Mouse (Mus musculus) midbrain, embryonic 16.5 days (tissue): ENCODE measurements around the gene Rln3. TPM values are rescaled to one million over a fixed set of nuclear protein-coding genes. Genes with fewer than 3 reads are reported as not detected.
A peak's percentile ranks its signal among the peaks of the same experiment; 100 is the strongest.

Experiments used
- ATAC-seq: fragments of 200-750 bp; cut with Nextera tagmentation; 2 replicates; pipeline ENCODE4 v1.8.0; 2017; ENCODE audit warnings: moderate TSS enrichment
- H3K27ac ChIP-seq: fragments of 300-500 bp; sonication (generic); 2 replicates; pipeline ENCODE4 v1.5.1; 2014; ENCODE audit warnings: mild to moderate bottlenecking, low read length, mixed read lengths
- H3K27me3 ChIP-seq: fragments of 300-500 bp; sonication (generic); 2 replicates; pipeline ENCODE4 v1.6.1; 2014; ENCODE audit warnings: low read depth, low read length, mixed read lengths; ENCODE audit not compliant: control insufficient read depth, insufficient read depth
- H3K36me3 ChIP-seq: fragments of 300-500 bp; sonication (generic); 2 replicates; pipeline ENCODE4 v1.6.1; 2014; ENCODE audit warnings: mild to moderate bottlenecking, low read length, moderate library complexity, mixed read lengths; ENCODE audit not compliant: control insufficient read depth, insufficient read depth
- H3K4me1 ChIP-seq: fragments of 300-500 bp; sonication (generic); 2 replicates; pipeline ENCODE4 v1.6.1; 2014; ENCODE audit warnings: mild to moderate bottlenecking, low read length, mixed read lengths; ENCODE audit not compliant: control insufficient read depth, insufficient read depth
- H3K4me2 ChIP-seq: fragments of 300-500 bp; sonication (generic); 2 replicates; pipeline ENCODE4 v1.6.1; 2014; ENCODE audit warnings: mild to moderate bottlenecking, low read length, mixed read lengths
- H3K4me3 ChIP-seq: fragments of 300-500 bp; sonication (generic); 2 replicates; pipeline ENCODE4 v1.5.1; 2014; ENCODE audit warnings: low read depth, mild to moderate bottlenecking, low read length, moderate library complexity, mixed read lengths
- H3K9ac ChIP-seq: fragments of 300-500 bp; sonication (generic); 2 replicates; pipeline ENCODE4 v1.6.1; 2014; ENCODE audit warnings: low read depth, low read length, mixed read lengths
- H3K9me3 ChIP-seq: fragments of 300-500 bp; sonication (generic); replicated peaks from 2 replicates; pipeline ENCODE4 v1.6.1; 2014; ENCODE audit warnings: mild to moderate bottlenecking, low read length, mixed read lengths; ENCODE audit not compliant: control insufficient read depth, poor library complexity, severe bottlenecking
- WGBS: fragments of 180-500 bp; shearing (Covaris S2); extraction: QIAGEN DNeasy Blood & Tissue Kit; methylation state at CpG from one replicate; pipeline ENCODE4 v1.1.7; 2014; 5-methylcytosine and 5-hydroxymethylcytosine counted together
- polyA plus RNA-seq: library from polyadenylated mRNA; unstranded; fragments of >200 nt; fragmentation: Nextera tagmentation; extraction: Ambion mirVana; gene quantifications from 2 replicates; pipeline ENCODE4 v1.2.1, GENCODE M21; 2015

Gene Rln3
- polyA plus RNA-seq, 1 experiment from 2014 or later = 1.9 TPM

DNA sequence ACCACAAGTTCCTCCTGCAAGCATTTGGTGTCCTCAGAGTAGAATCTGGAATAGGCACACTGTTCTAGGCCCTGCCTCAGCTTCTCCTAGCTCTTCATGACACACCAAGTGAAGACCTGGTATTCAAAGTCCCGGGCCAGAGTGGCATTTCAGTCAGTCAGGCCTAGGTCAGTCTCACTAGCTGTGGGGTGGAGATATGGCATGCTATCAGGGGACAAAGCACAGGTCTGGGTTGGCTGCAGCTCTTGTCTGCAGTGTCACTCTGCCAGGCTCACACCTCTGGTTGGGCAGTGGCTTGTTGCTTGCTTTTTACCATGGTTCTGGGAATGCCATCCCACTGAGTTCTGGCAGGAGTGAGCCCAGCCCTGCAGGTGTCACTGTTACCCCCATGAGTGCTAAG is 31.6 kb upstream of the Rln3 start:
- Histone ChIP-seq H3K36me3 (peaks cover 31% of the 10 kb centered on the region), H3K27me3 (no peaks in the 10 kb centered on the region), H3K27ac (no peak overlapping the region), H3K4me3 (no peak overlapping the region), H3K9ac (no peak overlapping the region), H3K4me1 (peaks cover 21% of the 10 kb centered on the region), H3K4me2 (no peak overlapping the region), H3K9me3 (no peaks in the 10 kb centered on the region)
- ATAC-seq = no peak
- WGBS = 75% methylated on average over 1 of the region's 1 CpGs

DNA sequence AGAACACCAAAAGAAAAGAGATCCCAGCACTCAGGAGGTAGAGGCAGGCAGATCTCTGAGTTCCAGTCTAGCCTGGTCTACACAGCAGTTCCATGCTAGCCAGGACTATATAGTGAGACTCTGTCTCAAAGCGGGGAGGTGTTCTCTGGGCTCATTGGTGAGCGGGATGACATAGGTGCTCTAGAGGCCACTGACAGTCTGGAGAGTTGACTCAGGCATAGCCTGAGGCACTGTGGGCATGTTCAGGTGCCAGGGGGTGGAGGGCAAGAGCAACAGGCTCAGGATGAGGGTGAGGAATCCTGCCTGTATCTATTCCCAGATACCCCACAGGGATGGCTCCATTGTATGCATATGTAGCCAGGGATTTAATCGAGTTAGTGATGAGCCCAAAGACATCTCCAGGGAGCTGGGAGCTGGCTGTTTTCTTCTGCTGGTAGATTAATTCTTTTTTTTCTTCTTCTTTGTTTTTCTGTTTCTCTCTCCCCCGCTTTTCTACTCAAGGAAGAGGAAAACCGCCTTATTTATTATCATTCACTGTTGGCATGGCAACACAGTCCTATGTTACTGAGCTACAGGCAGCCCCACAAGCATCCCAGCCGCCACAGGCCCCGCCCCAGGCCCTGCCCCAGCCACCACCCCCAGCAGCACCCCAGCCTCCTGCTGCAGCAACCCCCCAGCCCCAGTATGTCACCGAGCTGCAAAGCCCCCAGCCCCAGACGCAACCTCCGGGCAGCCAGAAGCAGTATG is 28.6 kb upstream of the Rln3 start:
- Histone ChIP-seq H3K4me3 (no peak overlapping the region), H3K9me3 (no peaks in the 10 kb centered on the region), H3K9ac (peak overlapping the region; percentile 48), H3K27ac (peak overlapping the region; percentile 80), H3K36me3 (peaks cover 9% of the 10 kb centered on the region), H3K4me2 (peak overlapping the region; percentile 28), H3K4me1 (peaks cover 42% of the 10 kb centered on the region), H3K27me3 (no peaks in the 10 kb centered on the region)
- WGBS = 31% methylated on average over 10 of the region's 10 CpGs
- peak; percentile 26; the same call in 1 of the 2 replicates for ATAC-seq

DNA sequence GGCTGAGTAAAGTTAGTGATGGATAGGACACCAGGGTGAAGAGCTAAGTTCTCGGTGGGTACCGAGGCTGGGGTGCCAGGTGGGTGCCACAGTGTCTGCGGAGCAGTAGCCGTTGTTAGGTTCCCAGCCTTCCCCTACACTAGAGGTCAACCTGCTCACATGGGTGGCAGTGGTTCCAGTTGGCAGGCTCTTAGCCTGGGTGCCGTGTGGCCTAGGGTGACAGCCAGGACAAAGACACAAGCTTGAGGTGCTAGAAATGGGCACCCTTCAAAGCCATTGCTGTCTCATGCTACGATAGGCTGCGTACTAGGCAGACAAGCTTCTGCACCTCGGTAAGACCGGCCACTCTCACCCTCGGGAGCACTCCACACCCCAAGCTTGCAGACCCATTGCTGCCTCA is 27.5 kb upstream of the Rln3 start:
- peak overlapping the region; percentile 80 for H3K27ac ChIP-seq
- no peak for ATAC-seq
- no peak overlapping the region for H3K9ac ChIP-seq
- H3K4me1 ChIP-seq = peaks cover 51% of the 10 kb centered on the region
- no peak overlapping the region for H3K4me3 ChIP-seq
- H3K36me3 ChIP-seq = peaks cover 9% of the 10 kb centered on the region
- no peaks in the 10 kb centered on the region for H3K27me3 ChIP-seq
- H3K4me2 ChIP-seq = no peak overlapping the region
- H3K9me3 ChIP-seq = no peaks in the 10 kb centered on the region
- WGBS = 87% methylated on average over 10 of the region's 10 CpGs

GRCm38 (mm10) chr8:84071921-84072320 is 27.1 kb upstream of the Rln3 start:
- Histone ChIP-seq H3K9me3 (no peaks in the 10 kb centered on the region), H3K4me3 (no peak overlapping the region), H3K36me3 (peaks cover 5% of the 10 kb centered on the region), H3K4me1 (peaks cover 51% of the 10 kb centered on the region), H3K9ac (no peak overlapping the region), H3K4me2 (no peak overlapping the region), H3K27me3 (no peaks in the 10 kb centered on the region), H3K27ac (no peak overlapping the region)
- 80% methylated on average over 3 of the region's 3 CpGs for WGBS
- ATAC-seq = no peak

- H3K4me2 ChIP-seq = no peak overlapping the region
- no peaks in the 10 kb centered on the region for H3K27me3 ChIP-seq
- 80% methylated on average over 2 of the region's 2 CpGs for WGBS
- no peak overlapping the region for H3K9ac ChIP-seq
- ATAC-seq = no peak
- H3K9me3 ChIP-seq = no peaks in the 10 kb centered on the region
- peaks cover 51% of the 10 kb centered on the region for H3K4me1 ChIP-seq
- peaks cover 4% of the 10 kb centered on the region; the same call in 1 of the 2 replicates for H3K36me3 ChIP-seq
- H3K27ac ChIP-seq = no peak overlapping the region
- H3K4me3 ChIP-seq = no peak overlapping the region
Observed at GRCm38 (mm10) chr8:84070667-84071066, 25.9 kb upstream of the Rln3 start.

DNA sequence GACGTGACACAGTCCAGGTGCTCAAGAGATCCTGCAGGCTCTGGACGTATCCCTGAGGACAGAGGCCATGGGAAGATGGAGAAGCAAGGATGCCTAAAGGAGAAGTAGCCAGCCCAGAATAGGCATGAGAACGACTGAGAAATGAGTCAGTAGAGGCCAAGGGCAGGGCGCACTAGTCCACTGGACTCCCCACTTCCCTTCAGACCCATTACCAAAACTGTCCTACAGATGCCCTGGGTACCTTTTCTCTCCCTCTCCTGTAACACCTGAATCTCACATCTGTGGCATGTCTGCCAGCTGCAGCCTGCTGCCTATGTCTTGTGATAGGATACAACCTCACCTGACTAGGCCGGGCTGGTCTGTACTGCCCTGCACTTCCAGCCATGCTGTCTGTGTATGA is 25.4 kb upstream of the Rln3 start:
- H3K27me3 ChIP-seq = no peaks in the 10 kb centered on the region
- no peaks in the 10 kb centered on the region for H3K9me3 ChIP-seq
- H3K4me3 ChIP-seq = no peak overlapping the region
- no peak overlapping the region for H3K27ac ChIP-seq
- peaks cover 3% of the 10 kb centered on the region; the same call in 1 of the 2 replicates for H3K36me3 ChIP-seq
- H3K4me2 ChIP-seq = no peak overlapping the region
- no peak for ATAC-seq
- peak overlapping the region; percentile 1; the same call in 1 of the 2 replicates for H3K9ac ChIP-seq
- H3K4me1 ChIP-seq = peaks cover 53% of the 10 kb centered on the region
- 84% methylated on average over 5 of the region's 5 CpGs for WGBS

GRCm38 (mm10) chr8:84069750-84070149 is 24.9 kb upstream of the Rln3 start:
- Histone ChIP-seq H3K4me2 (peak overlapping the region; percentile 12; the same call in 1 of the 2 replicates), H3K27me3 (no peaks in the 10 kb centered on the region), H3K9ac (peak overlapping the region; percentile 1; the same call in 1 of the 2 replicates), H3K27ac (peak overlapping the region; percentile 50), H3K4me3 (no peak overlapping the region), H3K36me3 (no peaks in the 10 kb centered on the region), H3K4me1 (peaks cover 53% of the 10 kb centered on the region), H3K9me3 (no peaks in the 10 kb centered on the region)
- ATAC-seq = no peak
- WGBS = 46% methylated on average over 2 of the region's 2 CpGs

DNA sequence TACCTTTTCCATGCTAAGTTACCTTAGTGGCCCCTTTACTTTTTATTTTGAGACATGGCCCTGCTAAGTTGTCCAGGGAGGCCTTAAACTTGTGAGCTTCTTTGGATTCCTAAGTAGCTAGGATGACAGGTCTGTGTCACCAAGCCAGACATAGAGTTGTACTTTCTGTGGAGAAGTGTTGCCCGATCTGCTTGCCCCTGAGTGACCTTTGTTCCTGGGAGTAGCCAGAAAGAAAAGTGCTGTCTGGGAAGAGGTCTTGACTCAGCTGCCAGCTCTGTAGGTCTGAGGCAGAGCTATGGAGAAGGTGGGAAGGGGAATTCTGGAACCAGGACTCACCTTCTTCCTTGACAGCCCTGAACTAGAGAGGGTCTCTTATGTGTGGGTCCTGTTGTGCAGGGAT is 24.4 kb upstream of the Rln3 start:
- 52% methylated on average over 1 of the region's 1 CpGs for WGBS
- Histone ChIP-seq H3K27ac (peak overlapping the region; percentile 50), H3K36me3 (no peaks in the 10 kb centered on the region), H3K4me3 (no peak overlapping the region), H3K4me2 (peak overlapping the region; percentile 12; the same call in 1 of the 2 replicates), H3K9ac (no peak overlapping the region), H3K9me3 (no peaks in the 10 kb centered on the region), H3K4me1 (peaks cover 53% of the 10 kb centered on the region), H3K27me3 (no peaks in the 10 kb centered on the region)
- no peak for ATAC-seq

DNA sequence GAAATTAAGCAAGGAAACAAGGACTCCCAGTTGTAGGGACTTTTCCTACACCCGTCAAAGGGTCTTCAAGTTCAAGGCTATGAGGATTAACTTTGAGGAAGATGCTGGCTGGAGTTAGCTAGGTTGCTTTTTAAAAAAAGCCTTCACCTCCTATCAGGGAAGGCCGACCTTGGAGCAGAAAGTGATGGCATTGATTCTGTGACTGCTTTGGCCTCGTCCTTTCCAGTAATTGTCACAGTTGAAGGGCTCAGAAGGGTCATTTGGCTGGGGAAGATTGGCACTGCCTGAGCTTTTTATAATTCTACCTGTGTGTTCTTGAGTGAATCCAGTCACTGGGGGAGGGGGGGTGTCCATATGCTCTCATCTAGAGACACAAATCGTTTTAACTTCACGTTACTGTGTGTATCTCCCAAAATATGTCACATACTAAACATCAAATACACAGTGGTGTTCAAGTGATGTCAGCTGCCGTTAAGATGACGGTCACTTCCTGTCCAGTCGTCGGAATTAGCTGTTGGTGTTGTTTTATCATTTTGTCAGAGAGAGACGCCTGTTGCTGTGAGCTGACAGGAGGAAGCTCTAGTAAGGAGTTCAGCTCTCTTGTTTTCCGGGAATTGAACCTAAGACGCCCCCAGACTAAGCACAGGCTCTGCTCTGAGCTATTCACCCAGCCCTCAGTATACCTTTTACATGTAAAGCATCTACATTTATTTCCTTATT is 23.7 kb upstream of the Rln3 start:
- Histone ChIP-seq H3K36me3 (no peaks in the 10 kb centered on the region), H3K27ac (no peak overlapping the region), H3K4me3 (no peak overlapping the region), H3K9me3 (no peaks in the 10 kb centered on the region), H3K9ac (no peak overlapping the region), H3K27me3 (no peaks in the 10 kb centered on the region), H3K4me1 (peaks cover 47% of the 10 kb centered on the region), H3K4me2 (peak overlapping the region; percentile 63)
- 77% methylated on average over 12 of the region's 12 CpGs for whole genome bisulfite sequencing
- ATAC-seq = no peak
